Mouse (Mus musculus) heart, embryonic 10.5 days (tissue): ENCODE results near the gene Mon1b. TPM values are rescaled to one million over a fixed set of nuclear protein-coding genes. Genes with fewer than 3 reads are reported as not detected.

Source experiments
- DNase-seq: peaks from one replicate; pipeline ENCODE4 v3.0.0-alpha.2; 2017; ENCODE audit warnings: low spot score
- H3K27ac ChIP-seq: fragments of 300-500 bp; sonication (generic); 2 replicates; pipeline ENCODE4 v1.5.1; 2016; ENCODE audit warnings: mild to moderate bottlenecking
- H3K27me3 ChIP-seq: fragments of 300-500 bp; sonication (generic); 2 replicates; pipeline ENCODE4 v1.6.1; 2016; ENCODE audit warnings: mild to moderate bottlenecking; ENCODE audit not compliant: poor library complexity, insufficient read depth, severe bottlenecking
- H3K36me3 ChIP-seq: fragments of 300-500 bp; sonication (generic); 2 replicates; pipeline ENCODE4 v1.6.1; 2016; ENCODE audit warnings: mild to moderate bottlenecking, moderate library complexity
- H3K4me1 ChIP-seq: fragments of 300-500 bp; sonication (generic); 2 replicates; pipeline ENCODE4 v1.6.1; 2016; ENCODE audit warnings: mild to moderate bottlenecking
- H3K4me3 ChIP-seq: fragments of 300-500 bp; sonication (generic); 2 replicates; pipeline ENCODE4 v1.5.1; 2016; ENCODE audit warnings: mild to moderate bottlenecking, moderate library complexity
- H3K9me3 ChIP-seq: fragments of 300-500 bp; sonication (generic); 2 replicates; pipeline ENCODE4 v1.6.1; 2016; ENCODE audit warnings: mild to moderate bottlenecking, moderate library complexity
- WGBS: fragments of 180-500 bp; shearing (Covaris S2); methylation state at CpG from one replicate; pipeline ENCODE4 v1.1.7; 2016; 5-methylcytosine and 5-hydroxymethylcytosine counted together
- polyA plus RNA-seq: library from polyadenylated mRNA; unstranded; fragments of >200 nt; fragmentation: Nextera tagmentation; extraction: Ambion mirVana; gene quantifications from 2 replicates; pipeline ENCODE4 v1.2.1, GENCODE M21; 2016

Mon1b gene
- polyA plus RNA-seq, 1 experiment from 2014 or later: 6.8 TPM

DNA sequence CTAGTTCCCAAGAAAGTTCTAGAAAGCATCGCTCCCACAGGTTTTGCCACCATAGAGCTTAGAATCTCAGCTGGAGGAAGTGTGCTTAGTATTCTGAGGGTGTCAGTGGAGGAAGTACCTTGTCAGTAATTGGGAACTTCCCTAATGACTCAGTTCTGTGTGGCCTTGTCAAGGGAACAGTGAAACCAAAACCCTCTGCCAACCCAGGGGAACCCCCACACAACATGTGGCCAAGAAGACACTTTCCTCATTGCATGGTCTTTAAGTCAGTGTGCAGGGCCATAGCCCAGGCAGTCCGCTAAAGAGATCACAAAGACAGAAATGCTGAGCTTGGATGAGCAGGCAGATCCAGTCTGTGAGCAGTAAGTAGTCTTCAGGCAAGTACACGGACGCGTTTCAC is 20.8 kb downstream of the Mon1b start:
- WGBS: 84% methylated on average over 5 of the region's 5 CpGs
- no peak for DNase-seq
- Histone ChIP-seq H3K4me3 (no peak overlapping the region), H3K27me3 (0 out of 2 replicates have a peak, but pooled peaks cover 5% of the 10 kb centered on the region), H3K27ac (no peak overlapping the region), H3K9me3 (no peaks in the 10 kb centered on the region), H3K36me3 (no peaks in the 10 kb centered on the region), H3K4me1 (no peaks in the 10 kb centered on the region)

DNA sequence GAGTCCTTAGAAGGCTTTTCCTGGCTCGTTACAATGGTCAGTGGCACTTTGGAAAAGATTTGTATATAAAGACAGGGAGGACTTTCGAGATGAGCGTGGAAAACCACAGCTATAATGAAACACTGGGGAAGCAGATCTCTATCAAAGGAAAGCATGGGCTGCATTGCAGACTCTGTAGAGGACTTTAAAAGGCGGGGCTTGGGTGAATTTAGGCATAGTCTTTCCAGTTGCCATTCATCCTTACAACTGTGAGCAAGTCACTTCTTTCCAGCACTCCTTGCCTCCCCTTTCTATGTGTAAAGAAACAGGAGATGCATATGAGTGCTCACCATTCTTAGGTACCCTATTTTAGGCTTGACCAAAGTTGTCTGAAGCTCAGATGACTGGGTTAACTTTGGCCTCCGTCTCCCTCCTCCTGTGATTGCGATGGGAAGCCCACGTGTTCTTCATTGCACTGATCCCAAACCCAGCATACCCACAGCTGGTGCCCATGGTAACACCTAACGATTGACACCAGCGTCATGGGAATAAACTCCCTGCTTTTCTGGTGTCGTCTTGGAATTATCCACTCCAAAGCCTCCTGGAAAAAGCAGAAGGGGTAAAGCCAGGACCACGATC is 21.4 kb downstream of the Mon1b start:
- 80% methylated on average over 11 of the region's 11 CpGs for WGBS
- H3K36me3 ChIP-seq: no peaks in the 10 kb centered on the region
- no peak overlapping the region for H3K27ac ChIP-seq
- no peaks in the 10 kb centered on the region for H3K9me3 ChIP-seq
- 0 out of 2 replicates have a peak, but pooled peaks cover 5% of the 10 kb centered on the region for H3K27me3 ChIP-seq
- no peaks in the 10 kb centered on the region for H3K4me1 ChIP-seq
- DNase-seq: no peak
- no peak overlapping the region for H3K4me3 ChIP-seq

DNA sequence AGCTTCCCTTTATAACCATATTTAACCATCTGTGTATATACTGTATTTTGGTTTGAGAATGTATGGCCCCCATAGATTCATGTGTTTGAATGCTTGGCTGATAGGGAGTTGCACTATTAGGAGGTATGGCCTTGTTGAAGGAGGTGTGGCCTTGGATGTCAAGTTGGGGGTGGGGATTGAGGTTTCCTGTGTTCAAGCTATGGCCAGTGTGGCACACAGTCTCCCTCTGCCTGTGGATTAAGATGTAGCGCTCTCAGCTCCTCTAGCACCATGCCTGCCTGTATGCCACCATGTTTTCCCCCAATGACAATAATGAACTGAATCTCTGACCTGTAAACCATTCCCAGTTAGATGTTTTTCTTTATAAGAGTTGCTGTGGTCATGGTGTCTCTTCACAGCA is 24.7 kb downstream of the Mon1b start:
- Histone ChIP-seq H3K27ac (no peak overlapping the region), H3K4me1 (no peaks in the 10 kb centered on the region), H3K4me3 (no peak overlapping the region), H3K9me3 (no peaks in the 10 kb centered on the region), H3K27me3 (0 out of 2 replicates have a peak, but pooled peaks cover 5% of the 10 kb centered on the region), H3K36me3 (no peaks in the 10 kb centered on the region)
- 71% methylated on average over 1 of the region's 1 CpGs for WGBS
- DNase-seq: no peak

DNA sequence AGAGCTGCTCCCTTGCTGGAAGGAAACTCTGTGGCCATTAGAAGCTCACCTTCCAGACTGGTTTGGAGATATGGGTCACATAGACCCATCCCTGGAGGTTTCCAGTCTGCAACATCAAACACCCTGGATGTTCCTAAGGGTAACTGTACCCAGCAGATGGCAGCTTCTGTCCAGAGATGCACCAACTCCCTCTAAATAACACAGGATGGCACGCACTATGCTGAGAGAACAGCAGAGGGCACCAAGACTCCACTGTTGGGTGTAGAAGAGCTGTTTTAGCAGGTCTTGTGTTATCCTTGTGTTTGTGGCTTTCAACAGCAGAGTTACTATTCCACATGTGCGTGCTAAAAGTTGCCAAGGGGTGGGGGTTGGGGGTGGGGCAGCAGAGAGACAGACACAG is 29.2 kb downstream of the Mon1b start:
- Histone ChIP-seq H3K4me1 (no peaks in the 10 kb centered on the region), H3K36me3 (no peaks in the 10 kb centered on the region), H3K4me3 (no peak overlapping the region), H3K9me3 (no peaks in the 10 kb centered on the region), H3K27me3 (no peaks in the 10 kb centered on the region), H3K27ac (no peak overlapping the region)
- WGBS: 18% methylated on average over 2 of the region's 2 CpGs
- peak; percentile 87 for DNase-seq

DNA sequence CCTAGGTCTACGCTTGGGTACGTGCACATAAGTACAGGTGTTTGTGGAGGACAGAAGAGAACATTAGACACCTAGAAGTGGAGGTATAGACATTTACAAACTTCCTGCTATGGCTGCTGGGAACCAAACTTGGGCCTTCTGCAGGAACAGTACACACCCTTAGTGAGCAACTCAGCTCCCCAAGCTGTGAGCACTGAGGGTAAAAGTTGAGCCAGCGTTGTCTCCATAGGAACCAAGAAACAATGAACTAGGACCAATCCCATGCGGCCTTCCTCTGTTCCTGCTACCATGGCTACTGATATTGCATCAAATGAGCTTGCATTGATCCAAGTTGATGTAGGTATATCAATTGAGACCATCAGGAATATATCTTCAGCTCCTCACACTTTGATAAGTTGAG is 29.6 kb downstream of the Mon1b start:
- Histone ChIP-seq H3K27me3 (no peaks in the 10 kb centered on the region), H3K4me1 (no peaks in the 10 kb centered on the region), H3K36me3 (no peaks in the 10 kb centered on the region), H3K9me3 (no peaks in the 10 kb centered on the region), H3K4me3 (no peak overlapping the region), H3K27ac (no peak overlapping the region)
- DNase-seq: no peak
- 73% methylated on average over 4 of the region's 4 CpGs for WGBS

DNA sequence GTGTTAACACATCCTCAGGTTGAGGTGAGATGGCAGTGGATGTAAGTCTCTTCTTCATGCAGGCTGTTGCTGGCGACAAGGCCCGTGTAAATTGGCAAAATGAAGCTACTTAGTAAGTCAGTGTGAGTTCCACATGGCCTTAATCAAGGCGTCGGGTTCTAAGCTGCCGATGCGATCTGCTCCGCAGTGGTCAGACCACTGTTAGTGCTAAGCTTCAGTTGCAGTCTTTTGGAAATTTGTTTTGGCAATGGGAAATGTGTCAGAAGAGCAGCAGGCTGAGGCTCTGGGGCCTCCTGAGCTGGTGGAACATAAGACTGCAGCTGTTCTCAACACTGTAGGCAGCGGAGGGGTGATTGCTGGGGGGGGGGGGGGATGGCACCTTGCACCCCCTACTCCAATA is 30.6 kb downstream of the Mon1b start:
- H3K4me1 ChIP-seq: no peaks in the 10 kb centered on the region
- no peak overlapping the region for H3K27ac ChIP-seq
- no peak overlapping the region for H3K4me3 ChIP-seq
- H3K36me3 ChIP-seq: no peaks in the 10 kb centered on the region
- WGBS: 61% methylated on average over 8 of the region's 8 CpGs
- DNase-seq: no peak
- H3K9me3 ChIP-seq: no peaks in the 10 kb centered on the region
- H3K27me3 ChIP-seq: no peaks in the 10 kb centered on the region

DNA sequence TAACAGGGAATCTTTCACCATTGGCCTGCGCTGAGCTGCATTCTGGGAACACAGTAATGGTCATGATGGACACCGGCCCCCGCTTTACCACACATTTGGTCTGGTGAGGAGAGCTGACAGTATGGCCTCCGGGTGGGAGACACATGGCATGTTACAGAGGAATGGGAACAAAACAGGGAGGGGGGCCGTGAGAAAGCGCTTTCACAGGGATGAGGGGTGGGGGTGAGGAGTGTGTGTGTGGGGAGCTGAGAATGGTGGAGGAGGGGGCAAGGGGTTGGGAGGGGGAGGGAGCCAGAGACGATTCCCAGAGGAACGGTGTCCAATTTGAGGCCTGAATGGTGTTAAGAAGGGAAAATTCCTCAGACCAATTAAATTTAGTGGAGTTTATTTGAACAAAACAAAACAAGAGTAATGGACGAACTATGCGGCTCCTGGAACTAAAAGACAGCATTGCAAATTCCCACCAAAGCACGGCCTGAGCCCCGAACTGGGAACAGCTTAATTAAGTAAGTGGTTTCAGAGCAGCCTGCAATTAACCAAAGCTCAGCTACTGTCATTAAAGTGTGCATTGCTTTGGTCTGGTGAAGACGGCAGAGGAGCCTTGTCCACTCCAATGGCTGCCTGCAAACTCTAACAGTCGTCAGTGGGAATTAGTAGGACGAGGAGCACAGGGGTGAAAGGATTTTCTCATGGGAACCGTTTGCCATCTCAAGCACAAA is 31.5 kb downstream of the Mon1b start:
- DNase-seq: no peak
- H3K27ac ChIP-seq: no peak overlapping the region
- WGBS: 67% methylated on average over 16 of the region's 16 CpGs
- no peaks in the 10 kb centered on the region for H3K9me3 ChIP-seq
- no peaks in the 10 kb centered on the region for H3K4me1 ChIP-seq
- no peaks in the 10 kb centered on the region for H3K36me3 ChIP-seq
- no peak overlapping the region for H3K4me3 ChIP-seq
- H3K27me3 ChIP-seq: no peaks in the 10 kb centered on the region

DNA sequence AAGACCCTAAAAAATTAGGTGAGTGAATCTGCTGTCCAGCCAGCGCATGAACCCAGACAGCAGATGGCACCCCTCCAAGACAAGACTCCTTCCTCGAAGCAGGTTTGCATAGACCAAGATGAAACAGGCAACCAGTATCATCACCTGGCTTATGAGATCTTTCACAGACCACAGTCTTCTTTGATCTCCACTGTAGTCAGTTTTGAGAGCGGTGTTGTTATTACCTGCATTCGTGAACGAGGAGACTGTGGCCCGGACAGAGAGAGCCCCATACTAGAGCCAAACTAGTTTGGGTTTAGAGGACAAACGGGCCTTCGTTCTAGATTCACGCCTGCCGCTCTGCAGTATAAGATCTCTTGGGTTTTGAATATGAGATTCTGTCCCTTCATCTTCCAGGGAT is 34.5 kb downstream of the Mon1b start:
- Histone ChIP-seq H3K27me3 (no peaks in the 10 kb centered on the region), H3K4me1 (no peaks in the 10 kb centered on the region), H3K4me3 (no peak overlapping the region), H3K9me3 (no peaks in the 10 kb centered on the region), H3K36me3 (no peaks in the 10 kb centered on the region), H3K27ac (no peak overlapping the region)
- 75% methylated on average over 10 of the region's 10 CpGs for WGBS
- DNase-seq: no peak

DNA sequence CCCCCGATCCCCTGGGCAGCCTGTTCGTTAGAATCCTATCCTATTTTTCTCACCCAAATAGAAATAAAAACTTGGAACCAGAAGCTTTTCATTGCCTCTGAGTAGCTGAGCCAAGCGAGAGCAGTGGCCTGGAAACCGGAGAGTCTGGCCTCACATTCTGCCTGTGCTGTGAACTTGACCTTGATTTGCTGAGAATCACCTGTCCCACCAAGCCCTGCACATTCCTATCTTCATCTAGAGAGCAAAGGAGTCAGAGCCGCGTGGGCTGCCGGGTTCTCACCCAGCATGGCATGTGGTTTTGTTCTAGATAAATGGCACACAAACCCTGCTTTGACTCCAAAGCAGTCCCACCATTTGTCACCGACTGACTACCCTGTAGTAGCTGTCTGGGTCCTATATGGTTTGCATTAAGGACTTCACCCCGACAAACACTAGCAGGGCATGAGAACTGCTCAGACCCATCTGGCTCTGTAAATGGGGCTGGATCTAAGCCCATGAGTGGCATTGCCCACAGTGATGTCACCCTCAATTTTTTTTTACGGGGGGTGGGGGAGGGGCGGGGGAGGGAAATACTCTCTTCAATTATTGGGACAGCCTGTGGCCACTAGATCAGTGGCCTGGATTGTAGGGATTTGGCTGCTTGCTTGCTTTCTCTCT is 37.3 kb downstream of the Mon1b start:
- DNase-seq: no peak
- WGBS: 77% methylated on average over 11 of the region's 11 CpGs
- no peak overlapping the region for H3K4me3 ChIP-seq

DNA sequence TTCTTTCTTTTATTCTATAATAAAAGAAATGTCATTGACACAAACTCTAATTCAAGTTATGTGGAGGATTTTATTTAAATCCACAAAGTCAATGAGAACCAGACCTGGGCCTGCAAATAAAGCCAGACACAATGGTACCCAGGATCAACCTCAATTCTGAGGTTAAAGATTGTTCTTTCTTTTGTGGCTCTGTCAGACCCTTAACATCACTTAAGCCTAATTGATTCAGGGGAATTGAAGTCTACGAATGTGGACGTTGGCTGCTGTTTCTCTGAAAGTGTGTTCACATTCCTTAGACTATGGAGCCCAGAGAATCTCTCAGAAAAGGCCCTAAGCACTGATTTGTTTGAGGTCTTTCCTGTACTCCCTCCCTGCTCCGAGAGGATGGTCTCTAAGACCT is 37.9 kb downstream of the Mon1b start:
- no peak for DNase-seq
- no peaks in the 10 kb centered on the region for H3K4me1 ChIP-seq
- WGBS: 71% methylated on average over 3 of the region's 3 CpGs
- no peak overlapping the region for H3K4me3 ChIP-seq
- no peaks in the 10 kb centered on the region for H3K9me3 ChIP-seq
- H3K27me3 ChIP-seq: no peaks in the 10 kb centered on the region
- no peak overlapping the region for H3K27ac ChIP-seq
- H3K36me3 ChIP-seq: no peaks in the 10 kb centered on the region

More for the DNA sequence above, 37.3 kb downstream of the Mon1b start:
- no peaks in the 10 kb centered on the region for H3K36me3 ChIP-seq
- no peaks in the 10 kb centered on the region for H3K27me3 ChIP-seq
- no peaks in the 10 kb centered on the region for H3K4me1 ChIP-seq
- no peaks in the 10 kb centered on the region for H3K9me3 ChIP-seq
- H3K27ac ChIP-seq: no peak overlapping the region

DNA sequence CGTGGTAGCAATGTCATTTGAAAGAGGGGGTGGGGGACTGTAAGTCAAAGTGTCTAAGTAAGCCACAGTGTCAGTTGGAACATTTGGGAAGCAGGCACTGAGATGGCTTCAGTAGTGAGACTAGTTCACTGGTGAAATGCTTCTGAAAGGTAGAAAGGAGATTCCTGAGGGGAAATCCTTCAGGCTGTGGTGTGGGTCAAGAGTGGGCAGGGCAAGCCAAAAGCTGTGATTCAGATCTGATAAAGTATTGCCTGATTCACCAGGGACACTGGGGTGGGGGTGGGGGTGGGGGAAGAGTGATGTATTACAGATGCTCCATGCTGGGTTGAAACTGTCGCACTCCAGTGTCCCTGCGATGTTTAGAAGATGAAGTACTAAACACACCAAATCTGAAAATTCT is 39.2 kb downstream of the Mon1b start:
- H3K4me3 ChIP-seq: no peak overlapping the region
- no peaks in the 10 kb centered on the region for H3K9me3 ChIP-seq
- H3K27ac ChIP-seq: no peak overlapping the region
- H3K36me3 ChIP-seq: no peaks in the 10 kb centered on the region
- WGBS: 66% methylated on average over 3 of the region's 3 CpGs
- no peaks in the 10 kb centered on the region for H3K27me3 ChIP-seq
- H3K4me1 ChIP-seq: no peaks in the 10 kb centered on the region
- DNase-seq: no peak

DNA sequence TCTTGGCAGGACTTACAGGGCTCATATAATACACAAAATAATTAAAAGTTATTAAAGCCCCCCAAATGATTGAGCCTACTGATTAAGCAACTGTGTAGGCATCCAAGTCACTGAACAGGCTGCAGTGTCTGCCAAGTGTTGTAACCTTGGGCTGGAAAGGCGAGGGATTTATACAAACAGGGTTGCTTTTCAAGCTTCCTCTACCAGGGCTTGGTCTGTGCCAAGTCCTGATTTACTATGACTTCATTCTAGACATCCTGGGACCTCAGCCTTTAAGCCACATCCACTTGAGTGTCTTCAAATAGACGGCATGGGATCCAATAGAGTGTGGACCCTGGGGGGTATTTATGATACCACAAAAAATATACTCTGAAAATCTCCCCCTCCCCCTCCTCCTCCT is 39.9 kb downstream of the Mon1b start:
- WGBS: 74% methylated on average over 2 of the region's 2 CpGs
- Histone ChIP-seq H3K27ac (no peak overlapping the region), H3K9me3 (no peaks in the 10 kb centered on the region), H3K36me3 (no peaks in the 10 kb centered on the region), H3K4me3 (no peak overlapping the region), H3K4me1 (no peaks in the 10 kb centered on the region), H3K27me3 (no peaks in the 10 kb centered on the region)
- DNase-seq: no peak

DNA sequence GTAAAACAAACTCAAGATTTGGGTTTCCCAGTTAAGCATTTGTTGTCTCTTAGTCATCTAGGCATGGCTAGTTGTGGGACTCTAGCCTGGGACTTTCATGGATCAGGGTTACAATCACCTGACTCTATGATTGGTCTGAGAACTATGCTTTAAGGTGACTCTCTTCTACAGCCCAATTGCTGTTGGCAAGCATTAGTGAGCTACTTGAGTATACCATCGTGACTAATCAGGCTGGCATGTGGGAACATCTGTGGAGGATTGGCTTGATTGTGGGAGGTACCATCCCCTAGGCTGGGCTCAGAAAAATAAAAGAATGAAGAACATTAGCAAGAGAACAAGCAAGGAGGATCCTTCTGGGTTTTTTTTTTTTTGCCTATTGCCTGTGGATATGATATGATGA is 41.4 kb downstream of the Mon1b start:
- Histone ChIP-seq H3K27ac (no peak overlapping the region), H3K27me3 (no peaks in the 10 kb centered on the region), H3K36me3 (no peaks in the 10 kb centered on the region), H3K9me3 (no peaks in the 10 kb centered on the region), H3K4me1 (no peaks in the 10 kb centered on the region), H3K4me3 (no peak overlapping the region)
- WGBS: 80% methylated on average over 1 of the region's 1 CpGs
- DNase-seq: no peak
